Mouse (Mus musculus): Measurements from ENCODE around the gene Slc4a11. TPM values are rescaled to one million over a fixed set of nuclear protein-coding genes. Genes with fewer than 3 reads are reported as not detected.

The Slc4a11 gene
- polyA plus RNA-seq (2014; fragmentation: Nextera tagmentation; extraction: Ambion mirVana) = 0.30 and 0.45 TPM in 2 replicates

DNA sequence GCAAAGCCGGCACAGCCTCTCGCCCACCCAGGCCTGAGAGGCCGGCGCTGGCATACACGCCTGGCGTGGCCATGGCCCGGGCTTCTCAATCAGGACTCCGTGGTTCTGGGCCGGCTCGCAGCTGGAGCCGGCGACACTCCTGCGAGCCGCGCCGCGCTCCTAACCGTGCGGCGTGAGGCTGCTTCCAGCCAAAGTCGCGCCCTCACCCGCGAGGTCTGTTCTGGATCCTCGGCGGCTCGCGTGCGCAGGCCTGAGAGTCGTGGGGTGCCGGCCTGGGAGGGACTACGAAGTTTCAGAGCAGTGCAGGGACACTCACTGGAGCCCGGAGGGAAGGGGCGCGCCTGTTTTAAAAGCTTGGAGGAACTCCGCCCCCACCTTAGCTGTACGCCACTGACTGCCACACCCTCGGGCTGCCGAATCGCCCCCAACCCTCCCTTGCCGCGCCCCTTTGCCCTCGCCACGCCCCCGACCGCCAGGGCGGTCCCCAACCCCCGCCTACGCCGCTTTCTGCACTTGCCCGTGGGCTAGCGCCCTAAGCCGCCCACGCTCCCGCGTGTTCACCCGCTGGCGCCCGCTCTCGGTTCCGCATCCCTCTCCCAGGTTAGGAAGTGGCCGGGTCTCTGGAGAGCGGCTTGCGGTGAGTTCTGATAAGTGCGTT is at the start of gene Slc4a11:
TSS of gene Slc4a11 (minus strand) at position 367 of the 658 bp plus-strand sequence.
- H3K4me3 ChIP-seq (ENCODE audit: low read depth, low read length) = peak within 1 kb of the TSS; percentile 58
- H3K36me3 ChIP-seq (ENCODE audit: control insufficient read depth, insufficient read depth, low read length) = no peaks in the 10 kb centered on the region
- no peak within 1 kb of the TSS for H3K27ac ChIP-seq (ENCODE audit: low read depth, low read length)
- peaks cover 45% of the 10 kb centered on the region for H3K27me3 ChIP-seq (replicated peaks; ENCODE audit: control insufficient read depth, insufficient read depth, low read length)
- peak within 1 kb of the TSS; percentile 34; the same call in 1 of the 2 replicates for H3K9ac ChIP-seq (ENCODE audit: low read depth, low read length)
- DNase-seq (ENCODE audit: low spot score) (peak; percentile 77), ATAC-seq (replicated peaks; ENCODE audit: low FRiP score) (peak; percentile 79)
- under 1% methylated on average over 65 of the region's 65 CpGs for WGBS
- H3K4me1 ChIP-seq (replicated peaks; ENCODE audit: control insufficient read depth, insufficient read depth, low read length) = peaks cover 12% of the 10 kb centered on the region
- H3K4me2 ChIP-seq = peak within 1 kb of the TSS; percentile 98
- no peaks in the 10 kb centered on the region for H3K9me3 ChIP-seq (ENCODE audit: control insufficient read depth, low read length)

DNA sequence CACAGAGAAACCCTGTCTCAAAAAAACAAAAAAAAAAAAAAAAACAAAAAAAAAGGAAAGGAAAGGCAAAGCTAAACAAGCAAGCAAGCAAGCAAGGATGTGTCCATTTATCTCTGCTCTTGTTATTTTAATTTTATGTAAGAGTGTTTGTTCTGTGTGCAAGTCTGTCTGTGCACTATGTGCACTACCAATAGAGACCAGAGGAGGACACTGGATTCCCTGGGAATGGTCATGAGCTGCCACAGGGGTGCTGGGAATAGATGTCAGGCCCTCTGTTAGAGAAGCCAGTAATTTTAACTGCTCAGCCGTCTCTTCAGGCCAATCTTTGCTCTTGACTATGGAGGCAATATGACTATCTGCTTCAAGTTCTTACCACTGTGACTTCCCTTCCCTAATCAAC is 46.3 kb upstream of the Slc4a11 start:
- no peaks in the 10 kb centered on the region for H3K27me3 ChIP-seq (replicated peaks; ENCODE audit: control insufficient read depth, insufficient read depth, low read length)
- H3K9me3 ChIP-seq (ENCODE audit: control insufficient read depth, low read length) = no peaks in the 10 kb centered on the region
- H3K36me3 ChIP-seq (ENCODE audit: control insufficient read depth, insufficient read depth, low read length) = peaks cover 18% of the 10 kb centered on the region
- H3K4me3 ChIP-seq (ENCODE audit: low read depth, low read length) = no peak overlapping the region
- ATAC-seq (replicated peaks; ENCODE audit: low FRiP score) (no peak), DNase-seq (ENCODE audit: low spot score) (no peak)
- WGBS = 86% methylated on average over 1 of the region's 1 CpGs
- H3K4me1 ChIP-seq (replicated peaks; ENCODE audit: control insufficient read depth, insufficient read depth, low read length) = no peaks in the 10 kb centered on the region
- H3K9ac ChIP-seq (ENCODE audit: low read depth, low read length) = no peak overlapping the region
- no peak overlapping the region for H3K4me2 ChIP-seq
- no peak overlapping the region for H3K27ac ChIP-seq (ENCODE audit: low read depth, low read length)

DNA sequence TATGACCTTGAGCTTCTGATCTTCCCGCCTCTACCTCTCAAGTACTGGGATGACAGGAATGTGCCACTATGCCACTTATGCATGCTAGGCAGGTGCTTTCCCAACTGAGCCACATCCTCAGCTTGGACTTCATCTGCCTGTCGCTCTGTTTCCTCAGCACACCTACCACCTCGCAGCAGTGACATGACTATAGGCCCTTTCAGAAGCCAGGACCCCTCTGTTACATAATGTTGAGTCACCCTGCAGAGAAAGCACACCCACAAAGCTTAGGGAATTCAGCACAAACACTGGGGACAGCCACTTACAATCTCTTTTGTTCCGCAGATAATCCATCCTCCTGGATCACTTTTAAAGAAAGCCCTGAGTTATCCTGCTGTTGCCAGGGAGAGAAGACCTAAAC is 42.8 kb upstream of the Slc4a11 start:
- Histone ChIP-seq H3K4me2 (no peak overlapping the region), H3K36me3 (ENCODE audit: control insufficient read depth, insufficient read depth, low read length) (peaks cover 6% of the 10 kb centered on the region), H3K27me3 (replicated peaks; ENCODE audit: control insufficient read depth, insufficient read depth, low read length) (no peaks in the 10 kb centered on the region), H3K9ac (ENCODE audit: low read depth, low read length) (no peak overlapping the region), H3K27ac (ENCODE audit: low read depth, low read length) (no peak overlapping the region), H3K4me3 (ENCODE audit: low read depth, low read length) (no peak overlapping the region), H3K4me1 (replicated peaks; ENCODE audit: control insufficient read depth, insufficient read depth, low read length) (no peaks in the 10 kb centered on the region), H3K9me3 (ENCODE audit: control insufficient read depth, low read length) (no peaks in the 10 kb centered on the region)
- 71% methylated on average over 4 of the region's 4 CpGs for WGBS
- no peak for ATAC-seq (replicated peaks; ENCODE audit: low FRiP score)
- no peak for DNase-seq (ENCODE audit: low spot score)

DNA sequence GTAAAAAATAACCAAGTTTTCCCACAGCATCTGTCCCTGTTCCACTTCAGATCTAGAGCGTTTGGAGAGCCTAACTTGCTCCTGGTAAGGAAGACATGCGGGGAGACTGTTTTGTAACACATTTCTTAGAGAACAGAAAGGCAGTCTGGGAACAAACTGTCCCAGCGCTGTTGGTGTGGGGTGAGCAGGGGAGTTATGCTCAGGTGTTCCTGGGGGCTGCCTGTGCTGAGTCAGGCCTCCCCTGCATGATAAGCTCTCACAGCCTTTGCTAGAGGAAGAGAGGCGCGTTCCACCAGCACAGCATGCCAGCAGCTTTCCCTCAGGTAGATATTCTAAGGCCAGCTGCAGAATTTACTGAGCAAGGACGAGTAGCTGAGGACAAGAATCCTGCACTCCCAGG is 40.7 kb upstream of the Slc4a11 start:
- Histone ChIP-seq H3K4me1 (replicated peaks; ENCODE audit: control insufficient read depth, insufficient read depth, low read length) (no peaks in the 10 kb centered on the region), H3K9ac (ENCODE audit: low read depth, low read length) (no peak overlapping the region), H3K4me2 (no peak overlapping the region), H3K36me3 (ENCODE audit: control insufficient read depth, insufficient read depth, low read length) (no peaks in the 10 kb centered on the region; the same call in 1 of the 2 replicates), H3K27me3 (replicated peaks; ENCODE audit: control insufficient read depth, insufficient read depth, low read length) (no peaks in the 10 kb centered on the region), H3K9me3 (ENCODE audit: control insufficient read depth, low read length) (no peaks in the 10 kb centered on the region), H3K27ac (ENCODE audit: low read depth, low read length) (no peak overlapping the region), H3K4me3 (ENCODE audit: low read depth, low read length) (no peak overlapping the region)
- ATAC-seq (replicated peaks; ENCODE audit: low FRiP score) (no peak), DNase-seq (ENCODE audit: low spot score) (no peak)
- 80% methylated on average over 6 of the region's 6 CpGs for WGBS

DNA sequence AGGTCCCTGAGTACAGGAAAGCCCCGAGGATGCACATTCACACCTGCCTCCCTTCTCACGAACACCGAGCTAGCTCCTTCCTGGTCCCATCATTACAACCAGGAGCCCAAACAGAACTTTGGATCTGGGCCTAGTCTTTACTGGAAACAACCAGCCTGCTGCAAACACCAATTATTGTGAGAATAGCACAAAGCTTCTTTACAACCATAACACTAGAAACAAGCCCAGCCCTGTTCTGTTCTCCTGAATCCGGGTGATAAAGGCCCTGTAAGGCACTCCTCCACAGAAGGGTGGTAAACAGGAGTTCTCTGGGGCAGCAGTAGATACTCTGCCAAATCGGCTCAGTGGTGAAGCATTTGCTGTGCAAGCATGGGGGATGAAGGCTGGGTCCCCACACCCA is 38.0 kb upstream of the Slc4a11 start:
- H3K27ac ChIP-seq (ENCODE audit: low read depth, low read length) = no peak overlapping the region
- H3K27me3 ChIP-seq (replicated peaks; ENCODE audit: control insufficient read depth, insufficient read depth, low read length) = no peaks in the 10 kb centered on the region
- H3K36me3 ChIP-seq (ENCODE audit: control insufficient read depth, insufficient read depth, low read length) = no peaks in the 10 kb centered on the region; the same call in none of the 2 replicates
- H3K4me2 ChIP-seq = no peak overlapping the region
- DNase-seq (ENCODE audit: low spot score) = no peak
- H3K9ac ChIP-seq (ENCODE audit: low read depth, low read length) = no peak overlapping the region
- no peaks in the 10 kb centered on the region for H3K4me1 ChIP-seq (replicated peaks; ENCODE audit: control insufficient read depth, insufficient read depth, low read length)
- no peak for ATAC-seq (replicated peaks; ENCODE audit: low FRiP score)
- H3K4me3 ChIP-seq (ENCODE audit: low read depth, low read length) = no peak overlapping the region
- H3K9me3 ChIP-seq (ENCODE audit: control insufficient read depth, low read length) = no peaks in the 10 kb centered on the region
- WGBS = 77% methylated on average over 5 of the region's 5 CpGs

DNA sequence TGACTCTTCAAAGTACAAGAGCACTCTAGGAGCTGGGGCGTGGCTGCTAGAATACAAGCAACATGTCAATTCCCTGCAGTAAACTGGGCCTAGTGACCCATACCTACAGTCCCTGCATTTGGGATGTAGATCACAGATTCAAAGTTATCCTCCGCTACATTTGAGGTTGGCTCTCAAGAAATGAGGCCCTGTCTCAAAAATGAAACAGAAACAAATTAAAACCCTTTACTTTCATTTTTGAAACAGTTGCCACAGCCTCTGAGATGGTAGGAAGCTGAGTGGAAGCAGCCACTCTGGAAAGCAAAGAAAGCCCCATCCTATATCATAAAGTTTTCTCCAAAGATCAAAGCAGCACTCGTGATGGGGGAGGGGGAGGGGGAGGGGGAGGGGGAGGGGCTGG is 36.1 kb upstream of the Slc4a11 start:
- peaks cover 12% of the 10 kb centered on the region for H3K36me3 ChIP-seq (ENCODE audit: control insufficient read depth, insufficient read depth, low read length)
- no peak overlapping the region for H3K4me3 ChIP-seq (ENCODE audit: low read depth, low read length)
- H3K27me3 ChIP-seq (replicated peaks; ENCODE audit: control insufficient read depth, insufficient read depth, low read length) = no peaks in the 10 kb centered on the region
- no peak overlapping the region for H3K4me2 ChIP-seq
- H3K4me1 ChIP-seq (replicated peaks; ENCODE audit: control insufficient read depth, insufficient read depth, low read length) = no peaks in the 10 kb centered on the region
- H3K9me3 ChIP-seq (ENCODE audit: control insufficient read depth, low read length) = no peaks in the 10 kb centered on the region
- DNase-seq (ENCODE audit: low spot score) = no peak
- ATAC-seq (replicated peaks; ENCODE audit: low FRiP score) = no peak
- H3K9ac ChIP-seq (ENCODE audit: low read depth, low read length) = no peak overlapping the region
- no peak overlapping the region for H3K27ac ChIP-seq (ENCODE audit: low read depth, low read length)
- WGBS = 86% methylated on average over 2 of the region's 3 CpGs

DNA sequence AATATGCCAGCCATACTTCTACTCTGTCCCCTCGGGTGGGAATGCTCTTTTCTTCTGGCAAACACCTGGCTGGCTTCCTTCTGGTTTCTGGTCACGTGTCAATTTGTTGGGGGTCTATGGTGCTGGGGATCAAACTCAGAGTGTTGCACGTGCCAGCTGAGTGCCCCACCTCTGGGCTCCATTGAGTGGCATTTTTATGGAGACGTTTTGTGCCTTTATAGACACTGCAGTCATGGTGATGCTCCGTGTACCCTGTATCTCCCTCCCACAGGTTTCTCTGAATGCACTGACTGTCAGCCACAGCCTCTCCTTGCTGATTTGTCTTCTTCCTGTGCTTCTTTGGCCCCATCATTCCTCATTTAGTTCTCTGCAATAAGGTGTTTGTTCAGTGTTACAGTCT is 34.5 kb upstream of the Slc4a11 start:
- Histone ChIP-seq H3K27me3 (replicated peaks; ENCODE audit: control insufficient read depth, insufficient read depth, low read length) (no peaks in the 10 kb centered on the region), H3K27ac (ENCODE audit: low read depth, low read length) (no peak overlapping the region), H3K4me1 (replicated peaks; ENCODE audit: control insufficient read depth, insufficient read depth, low read length) (no peaks in the 10 kb centered on the region), H3K9me3 (ENCODE audit: control insufficient read depth, low read length) (peaks cover 3% of the 10 kb centered on the region; the same call in 1 of the 2 replicates), H3K4me2 (no peak overlapping the region), H3K4me3 (ENCODE audit: low read depth, low read length) (no peak overlapping the region), H3K9ac (ENCODE audit: low read depth, low read length) (no peak overlapping the region), H3K36me3 (ENCODE audit: control insufficient read depth, insufficient read depth, low read length) (peaks cover 23% of the 10 kb centered on the region)
- no peak for ATAC-seq (replicated peaks; ENCODE audit: low FRiP score)
- WGBS = 75% methylated on average over 5 of the region's 5 CpGs
- DNase-seq (ENCODE audit: low spot score) = no peak

DNA sequence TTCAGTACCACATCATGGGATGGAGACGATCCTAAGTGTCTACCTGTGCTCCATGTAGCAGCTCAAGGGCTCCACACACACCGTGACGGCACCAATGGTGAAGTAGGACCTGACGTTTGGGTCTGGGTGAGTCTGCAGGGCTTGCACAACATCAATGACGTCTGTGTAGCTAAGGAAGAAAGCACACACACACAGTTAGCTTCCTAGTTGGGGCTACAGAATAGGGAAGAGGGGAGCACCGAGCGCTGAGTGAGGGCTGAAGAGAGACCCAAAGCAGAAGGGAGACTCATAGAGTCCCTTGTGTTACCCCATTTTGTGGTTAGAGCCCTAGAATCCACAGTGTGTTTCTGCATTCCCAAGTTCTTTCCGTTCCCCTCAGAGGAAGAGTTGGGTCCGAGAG is 33.4 kb upstream of the Slc4a11 start:
- no peak for ATAC-seq (replicated peaks; ENCODE audit: low FRiP score)
- WGBS = 72% methylated on average over 9 of the region's 9 CpGs
- no peak overlapping the region for H3K27ac ChIP-seq (ENCODE audit: low read depth, low read length)
- H3K9me3 ChIP-seq (ENCODE audit: control insufficient read depth, low read length) = peaks cover 3% of the 10 kb centered on the region; the same call in 1 of the 2 replicates
- DNase-seq (ENCODE audit: low spot score) = no peak
- peaks cover 29% of the 10 kb centered on the region for H3K36me3 ChIP-seq (ENCODE audit: control insufficient read depth, insufficient read depth, low read length)
- H3K27me3 ChIP-seq (replicated peaks; ENCODE audit: control insufficient read depth, insufficient read depth, low read length) = no peaks in the 10 kb centered on the region
- H3K9ac ChIP-seq (ENCODE audit: low read depth, low read length) = no peak overlapping the region
- no peak overlapping the region for H3K4me2 ChIP-seq
- H3K4me3 ChIP-seq (ENCODE audit: low read depth, low read length) = no peak overlapping the region
- no peaks in the 10 kb centered on the region for H3K4me1 ChIP-seq (replicated peaks; ENCODE audit: control insufficient read depth, insufficient read depth, low read length)

DNA sequence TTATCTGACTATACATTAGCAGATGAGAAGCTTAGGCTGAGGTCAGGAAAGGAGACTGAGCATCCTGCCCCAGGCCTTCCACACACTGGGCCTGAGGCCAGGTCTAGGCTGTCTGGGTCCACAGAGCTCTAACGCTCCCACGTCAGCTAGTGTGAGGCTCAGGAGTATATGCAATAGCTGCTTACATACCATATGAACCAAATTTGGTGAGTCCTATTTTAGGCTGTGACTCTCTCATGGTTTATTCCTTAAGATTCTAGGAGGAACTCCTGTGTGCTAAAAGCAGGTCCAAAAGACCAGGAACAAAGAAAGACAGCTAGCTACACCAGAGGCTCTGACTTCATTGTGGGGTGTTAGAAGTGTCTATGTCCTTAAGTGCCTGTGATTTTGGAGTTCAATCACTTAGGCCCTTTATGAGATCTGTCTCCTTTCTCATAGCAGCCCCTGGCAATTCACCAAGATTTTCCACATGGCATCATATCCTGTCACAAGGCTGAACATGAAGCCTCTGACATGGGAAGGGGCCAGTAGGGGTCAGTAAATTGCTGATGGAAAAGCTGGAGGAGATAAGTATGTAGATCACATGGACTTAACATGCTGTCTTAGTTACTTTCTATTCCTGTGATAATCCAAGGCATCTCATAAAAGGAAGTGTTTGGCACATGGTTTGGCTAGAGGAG is 31.7 kb upstream of the Slc4a11 start:
- peaks cover 29% of the 10 kb centered on the region for H3K36me3 ChIP-seq (ENCODE audit: control insufficient read depth, insufficient read depth, low read length)

More for the DNA sequence above, 31.7 kb upstream of the Slc4a11 start:
- Histone ChIP-seq H3K9me3 (ENCODE audit: control insufficient read depth, low read length) (peaks cover 3% of the 10 kb centered on the region; the same call in 1 of the 2 replicates), H3K27ac (ENCODE audit: low read depth, low read length) (no peak overlapping the region), H3K9ac (ENCODE audit: low read depth, low read length) (no peak overlapping the region), H3K4me3 (ENCODE audit: low read depth, low read length) (no peak overlapping the region), H3K4me2 (no peak overlapping the region), H3K27me3 (replicated peaks; ENCODE audit: control insufficient read depth, insufficient read depth, low read length) (no peaks in the 10 kb centered on the region), H3K4me1 (replicated peaks; ENCODE audit: control insufficient read depth, insufficient read depth, low read length) (no peaks in the 10 kb centered on the region)
- no peak for DNase-seq (ENCODE audit: low spot score)
- ATAC-seq (replicated peaks; ENCODE audit: low FRiP score) = no peak
- WGBS = 97% methylated on average over 2 of the region's 2 CpGs

All from liver, embryonic 11.5 days (tissue).